Mouse (Mus musculus): Measurements from ENCODE around the gene Gm14403.
"Not testable (repeated sequence)": the region's sequence is repeated elsewhere in the genome, so short reads cannot be mapped to it uniquely, and the experiment has no call there.

The Gm14403 gene

DNA sequence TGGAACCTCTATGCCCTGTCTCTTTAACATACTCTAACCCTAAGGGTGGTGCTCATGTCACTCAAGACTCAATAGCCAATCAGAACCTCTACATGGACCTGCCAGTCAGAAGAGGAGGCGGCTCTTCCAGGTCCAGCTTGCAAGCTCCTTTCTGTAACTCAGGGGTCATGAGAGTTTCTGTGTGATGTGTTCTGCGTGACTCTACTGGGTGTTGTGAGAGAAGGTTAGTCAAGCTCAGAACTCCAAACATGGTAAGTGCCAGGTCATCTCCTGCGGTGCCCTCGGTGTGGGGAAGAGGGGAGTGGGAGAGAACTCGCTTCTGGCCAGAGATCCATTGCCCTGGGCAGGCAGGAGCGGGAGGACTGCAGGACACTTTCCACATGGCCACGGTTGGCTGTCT, at the start of gene Gm14403:
Gm14403 (plus strand) TSS at position 149 of the 400 bp plus-strand sequence.
- DNase-seq = peak; percentile 64

- peak; percentile 43 for DNase-seq
Observed at GRCm38 (mm10) chr2:177464676-177465075, 33.3 kb upstream of the Gm14403 start, which contains the start of gene Zfp970. Gene Zfp970, plus strand, starts transcription at chr2:177464733.

DNA sequence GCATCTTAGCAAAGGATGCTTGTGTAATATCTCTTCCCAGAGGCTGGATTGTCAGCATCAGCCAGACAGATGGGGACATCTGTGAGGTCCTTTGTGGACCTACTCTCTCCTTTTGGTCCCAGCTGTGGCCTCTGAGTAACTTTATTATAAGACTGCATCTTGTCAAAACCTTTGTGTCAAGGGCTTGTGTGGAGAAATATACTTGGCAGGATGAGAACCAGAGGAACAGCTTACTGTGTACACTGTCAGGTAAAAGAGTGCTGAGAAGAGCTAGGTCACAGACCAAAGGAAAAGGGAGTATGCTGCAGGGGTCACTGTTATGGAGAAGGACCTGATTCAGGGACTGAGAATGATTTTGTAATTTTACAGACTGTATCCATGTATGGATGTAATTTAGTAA, 29.8 kb upstream of the Gm14403 start:
- not testable (repeated sequence) for DNase-seq

GRCm38 (mm10) chr2:177472261-177472660, 25.8 kb upstream of the Gm14403 start:
- not testable (repeated sequence) for DNase-seq

- not testable (repeated sequence) for DNase-seq
Observed at GRCm38 (mm10) chr2:177481971-177482370, 16.0 kb upstream of the Gm14403 start.

- not testable (repeated sequence) for DNase-seq
Observed at GRCm38 (mm10) chr2:177483238-177483948, 14.6 kb upstream of the Gm14403 start.

DNA sequence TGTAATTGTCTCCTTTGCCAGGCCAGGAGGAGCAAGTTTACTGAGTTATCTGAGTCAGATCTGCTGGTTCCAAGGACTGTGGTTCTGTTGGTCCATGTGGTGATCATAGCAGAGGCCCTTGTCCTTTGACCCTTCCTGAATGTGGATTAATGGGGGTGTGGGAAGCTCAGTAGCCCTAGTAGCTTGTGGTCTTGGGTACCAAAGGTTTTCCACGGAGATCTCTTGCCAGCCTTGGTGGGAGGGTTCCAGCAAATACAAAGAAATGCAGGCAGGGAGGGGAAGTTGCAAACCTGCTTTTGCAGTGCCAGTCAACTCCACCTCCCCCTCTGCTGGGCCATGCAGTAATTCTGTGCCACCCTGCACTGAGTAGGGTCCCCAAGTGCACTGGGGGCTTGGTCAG, 1.2 kb downstream of the Gm14403 start:
- not testable (repeated sequence) for DNase-seq

DNA sequence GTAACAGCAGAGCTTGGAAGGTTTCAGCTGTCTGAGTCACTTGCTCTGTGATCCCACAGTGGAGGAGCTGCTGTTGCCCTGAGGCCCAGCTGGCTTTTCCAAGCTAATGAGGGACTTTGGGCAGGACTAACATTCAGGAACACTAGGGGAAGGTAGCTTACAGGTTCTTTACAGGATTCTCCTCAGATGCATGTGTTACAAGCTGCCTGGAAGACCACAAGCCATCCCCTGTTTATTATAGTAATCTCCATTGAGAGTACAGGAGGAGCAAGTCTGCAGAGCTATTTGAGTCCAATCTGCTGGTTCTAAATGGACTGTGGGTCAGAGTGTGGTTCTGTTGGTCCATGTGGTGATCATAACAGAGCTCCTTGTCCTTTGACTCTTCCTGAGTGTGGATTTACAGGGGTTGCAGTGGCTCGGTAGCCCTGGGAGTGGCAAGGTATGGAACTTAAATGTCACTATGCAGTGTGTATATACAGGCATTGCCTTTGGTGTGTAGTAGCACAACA, 7.2 kb downstream of the Gm14403 start:
- DNase-seq = not testable (repeated sequence)

DNA sequence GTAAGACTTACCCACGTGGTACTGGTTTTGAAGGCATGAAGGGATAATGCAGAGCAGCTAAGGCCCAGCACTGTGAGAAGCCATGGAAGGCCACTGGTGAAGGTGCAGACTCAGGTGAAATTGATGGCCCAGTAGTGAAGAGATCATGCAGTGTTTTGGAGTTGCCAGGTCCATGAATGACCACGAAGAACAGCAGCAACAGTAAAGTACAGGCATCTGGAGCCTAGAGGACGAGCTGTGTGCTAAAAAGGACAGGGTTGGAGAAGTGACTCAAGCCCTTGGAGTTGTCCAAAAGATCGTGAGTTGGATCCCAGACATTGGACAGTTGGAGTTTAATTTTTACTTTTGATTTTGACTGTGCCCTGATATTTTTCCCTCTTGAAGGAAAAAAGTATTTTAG, 13.4 kb downstream of the Gm14403 start:
- DNase-seq = not testable (repeated sequence)

DNA sequence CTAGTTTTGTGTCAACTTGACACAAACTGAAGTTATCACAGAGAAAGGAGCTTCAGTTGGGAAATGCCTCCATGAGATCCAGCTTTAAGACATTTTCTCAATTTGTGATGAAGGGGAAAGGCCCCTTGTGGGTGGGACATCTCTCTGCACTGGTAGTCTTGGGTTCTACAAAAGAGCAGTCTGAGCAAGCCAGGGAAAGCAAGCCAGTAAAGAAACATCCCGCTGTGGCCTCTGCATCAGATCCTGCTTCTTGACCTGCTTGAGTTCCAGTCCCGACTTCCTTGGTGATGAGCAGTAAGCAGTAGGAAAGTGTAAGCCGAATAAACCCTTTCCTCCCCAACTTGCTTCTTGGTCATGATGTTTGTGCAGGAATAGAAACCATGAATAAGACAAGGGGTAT, 14.0 kb downstream of the Gm14403 start:
- not testable (repeated sequence) for DNase-seq

- DNase-seq = not testable (repeated sequence)
Observed at GRCm38 (mm10) chr2:177513991-177514479, 16.0 kb downstream of the Gm14403 start.

DNA sequence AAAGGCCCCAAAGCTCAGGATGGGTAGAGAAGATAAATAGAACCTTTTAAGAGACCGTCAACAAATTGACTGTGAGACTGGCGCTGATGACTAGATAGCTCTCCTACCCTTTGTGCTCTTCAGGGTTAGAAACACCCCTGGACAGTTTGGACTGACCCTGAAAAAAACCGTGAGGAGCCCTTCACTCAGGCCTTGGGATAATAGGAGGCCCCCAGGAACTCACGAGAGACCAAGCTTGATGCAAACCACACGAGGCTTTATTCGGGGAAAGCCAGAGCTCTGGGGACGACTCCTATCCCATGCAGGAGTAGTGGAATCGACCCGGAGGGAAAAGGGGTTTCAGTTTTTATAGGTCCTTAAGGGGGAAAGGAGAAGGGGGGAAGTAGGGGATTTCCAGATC, 19.7 kb downstream of the Gm14403 start:
- not testable (repeated sequence) for DNase-seq

DNA sequence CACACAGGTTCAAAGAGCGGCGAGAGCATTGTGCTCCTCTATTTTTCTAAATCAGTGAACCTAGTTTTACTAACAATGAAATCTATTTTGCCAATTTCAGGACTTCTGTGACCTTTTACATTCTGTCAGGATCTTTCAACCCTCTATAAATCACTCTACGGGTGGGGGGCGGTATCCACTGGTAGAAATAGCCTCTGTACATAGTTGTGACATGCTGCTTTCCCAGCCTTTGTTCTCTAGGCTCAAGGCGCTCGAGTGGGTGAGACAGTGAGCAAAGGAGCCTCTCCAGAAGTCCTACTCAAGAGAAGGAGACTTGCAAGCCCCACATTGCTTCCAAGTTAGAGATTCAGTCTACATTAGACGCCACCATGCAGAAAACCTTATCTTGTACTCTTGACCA, 20.3 kb downstream of the Gm14403 start:
- not testable (repeated sequence) for DNase-seq

DNA sequence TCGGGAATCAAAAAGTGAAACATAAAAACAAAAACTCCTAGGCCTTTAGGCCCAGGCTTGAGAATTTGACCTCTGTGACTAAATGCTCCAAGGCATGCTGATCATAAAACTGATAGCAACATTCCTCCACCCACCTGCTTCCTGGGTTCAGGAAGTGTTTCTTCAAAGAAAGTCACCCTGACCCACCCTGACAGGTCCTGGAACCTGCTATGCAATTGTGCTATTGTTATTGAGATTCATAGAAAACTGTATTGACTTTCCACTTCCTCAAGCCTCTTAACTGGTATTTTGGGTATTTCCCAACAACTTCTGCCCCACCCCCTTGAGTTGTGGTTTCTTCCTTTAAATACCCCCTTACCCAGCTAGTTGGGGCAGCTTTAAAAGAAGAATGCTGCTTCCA, 20.9 kb downstream of the Gm14403 start:
- DNase-seq = not testable (repeated sequence)

GRCm38 (mm10) chr2:177520035-177520434, 22.0 kb downstream of the Gm14403 start:
- no peak for DNase-seq

DNA sequence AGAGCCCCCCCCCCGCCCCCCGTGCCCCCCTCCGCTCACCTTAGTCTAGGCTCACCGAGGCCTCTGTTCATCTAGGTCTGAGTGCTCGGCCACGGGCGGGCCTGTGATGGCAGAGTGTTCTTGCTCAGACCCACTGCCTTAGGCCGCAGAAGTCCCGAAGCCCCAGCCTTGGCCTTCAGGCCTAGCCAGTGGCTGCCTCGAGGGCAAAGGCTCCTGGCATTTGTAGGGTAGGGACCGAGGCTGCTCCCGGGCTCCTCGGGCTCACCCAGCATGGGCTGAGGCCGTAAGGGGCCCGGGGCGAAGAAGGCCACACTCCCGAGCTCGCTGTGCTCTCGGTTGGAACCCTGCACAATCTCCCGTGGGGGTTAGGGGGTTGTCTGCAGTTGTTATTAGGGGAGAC, 25.0 kb downstream of the Gm14403 start:
- DNase-seq = no peak

- not testable (repeated sequence) for DNase-seq
Observed at GRCm38 (mm10) chr2:177523674-177524073, 25.7 kb downstream of the Gm14403 start.

GRCm38 (mm10) chr2:177524171-177524570, 26.2 kb downstream of the Gm14403 start:
- DNase-seq = not testable (repeated sequence)

- no peak for DNase-seq
Observed at GRCm38 (mm10) chr2:177535876-177536275, 37.9 kb downstream of the Gm14403 start.

DNA sequence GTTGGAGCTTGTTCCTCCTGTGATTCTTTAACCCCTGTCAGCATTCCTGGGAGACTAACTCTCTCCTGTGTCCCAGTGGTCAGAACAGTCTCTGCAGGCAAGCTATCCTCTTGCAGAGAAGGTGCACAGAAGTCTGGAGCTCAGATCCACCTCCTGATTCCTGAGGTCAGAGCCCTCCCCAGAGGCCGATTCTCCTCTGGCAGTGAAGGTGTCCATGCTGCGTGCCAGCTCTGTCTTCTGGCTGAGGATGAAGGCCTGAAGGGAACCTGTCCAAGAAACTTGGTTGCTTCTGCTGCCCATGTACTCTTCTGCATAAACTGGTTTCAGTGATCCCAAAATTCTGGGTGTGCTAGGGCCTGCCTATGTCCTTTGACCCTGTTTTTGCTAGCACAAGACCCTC, 39.1 kb downstream of the Gm14403 start:
- DNase-seq = not testable (repeated sequence)

GRCm38 (mm10) chr2:177537717-177538116, 39.7 kb downstream of the Gm14403 start:
- DNase-seq = not testable (repeated sequence)

GRCm38 (mm10) chr2:177555261-177555660, 57.2 kb downstream of the Gm14403 start:
- DNase-seq = not testable (repeated sequence)

Measured in cerebellum, adult 9-11 months (tissue).